Mouse (Mus musculus) c-Kit-positive CD71-positive TER-119-negative erythroid progenitor cells, embryonic 14.5 days (primary cell): Measurements from ENCODE around the gene Cxcl17.
"Not testable (repeated sequence)": the region's sequence is repeated elsewhere in the genome, so short reads cannot be mapped to it uniquely, and the experiment has no call there.

ENCODE experiments used
- DNase-seq: peaks from one replicate; pipeline ENCODE4 v3.0.0-alpha.2; 2013; ENCODE audit warnings: low read depth

Gene Cxcl17

GRCm38 (mm10) chr7:25412833-25413441 is at the start of gene Cxcl17:
Gene Cxcl17, minus strand, starts transcription at chr7:25412886.
- no peak for DNase-seq

DNA sequence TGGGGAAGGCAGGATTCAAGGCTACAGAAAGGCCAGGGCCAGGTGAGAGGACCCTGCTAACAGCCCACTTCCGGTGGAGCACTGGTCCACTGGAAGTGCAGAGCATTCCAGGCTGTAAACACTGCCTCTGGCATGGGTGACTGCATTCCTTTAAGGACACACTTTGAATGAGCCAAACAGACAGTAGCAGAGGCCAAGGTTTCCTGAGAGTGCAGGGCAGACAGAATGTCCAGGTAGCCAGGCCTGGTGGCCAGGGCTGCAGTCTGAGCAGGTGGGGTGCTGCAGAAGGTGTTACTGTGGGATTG is 49.3 kb upstream of the Cxcl17 start:
- DNase-seq, result not testable (repeated sequence)

DNA sequence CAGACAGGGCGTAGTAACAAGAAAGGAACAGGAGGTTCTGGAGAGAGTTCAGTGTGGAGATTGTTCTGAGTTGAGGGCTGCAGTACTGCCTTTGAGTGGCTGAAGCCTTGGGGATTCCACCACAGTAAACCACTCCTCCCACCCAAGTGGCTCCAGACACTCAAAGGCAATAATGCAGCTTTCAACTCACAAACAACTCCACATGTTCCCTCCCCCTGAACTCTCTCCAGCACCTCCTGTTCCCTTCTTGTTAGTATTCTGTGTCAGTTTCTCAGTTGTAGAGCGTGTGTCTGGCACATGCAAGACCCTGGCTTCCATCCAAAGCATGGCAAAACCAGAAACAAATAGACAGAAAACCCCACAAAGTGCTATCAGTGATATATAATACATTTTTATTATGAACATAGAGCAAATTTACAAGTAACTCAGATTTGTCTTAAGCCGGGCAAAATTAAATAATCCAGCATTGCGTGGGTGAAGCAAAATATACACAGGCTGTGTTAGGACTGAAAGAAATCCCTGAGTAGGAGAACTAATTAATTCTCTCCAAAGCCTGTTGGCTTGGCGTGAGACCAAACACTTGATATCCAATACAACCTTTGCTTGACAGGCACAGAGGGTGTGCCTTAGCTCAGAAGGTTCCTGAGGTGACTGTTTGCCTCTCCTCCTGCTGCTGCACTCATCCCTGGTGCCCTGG is 48.8 kb upstream of the Cxcl17 start:
- not testable (repeated sequence) for DNase-seq

DNA sequence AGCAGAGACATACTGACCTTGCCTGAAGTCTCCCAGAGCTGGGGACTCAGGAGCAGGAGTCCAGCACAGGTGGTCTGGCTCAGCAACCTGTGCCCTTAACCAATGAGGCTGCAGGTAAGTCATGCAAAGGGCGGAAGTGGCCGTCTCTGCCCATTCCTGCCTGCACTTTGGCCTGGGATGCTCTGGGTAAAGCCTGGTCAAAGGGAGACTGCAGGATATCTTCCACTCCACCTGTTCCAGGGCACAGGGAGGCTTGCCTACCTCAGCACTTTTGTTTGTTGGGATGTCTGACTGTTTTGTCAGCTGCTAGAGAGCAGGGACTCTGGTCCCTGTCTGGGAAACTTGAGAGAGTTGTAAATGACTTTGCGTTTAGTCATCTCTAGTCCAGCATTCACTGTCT is 39.4 kb upstream of the Cxcl17 start:
- DNase-seq, result no peak

GRCm38 (mm10) chr7:25449913-25450890 is 37.5 kb upstream of the Cxcl17 start:
- DNase-seq, result no peak

GRCm38 (mm10) chr7:25440816-25441153 is 28.1 kb upstream of the Cxcl17 start:
- DNase-seq, result no peak

- no peak for DNase-seq
Observed at GRCm38 (mm10) chr7:25439978-25440815, 27.5 kb upstream of the Cxcl17 start.

- no peak for DNase-seq
Observed at GRCm38 (mm10) chr7:25439124-25439822, 26.6 kb upstream of the Cxcl17 start.

DNA sequence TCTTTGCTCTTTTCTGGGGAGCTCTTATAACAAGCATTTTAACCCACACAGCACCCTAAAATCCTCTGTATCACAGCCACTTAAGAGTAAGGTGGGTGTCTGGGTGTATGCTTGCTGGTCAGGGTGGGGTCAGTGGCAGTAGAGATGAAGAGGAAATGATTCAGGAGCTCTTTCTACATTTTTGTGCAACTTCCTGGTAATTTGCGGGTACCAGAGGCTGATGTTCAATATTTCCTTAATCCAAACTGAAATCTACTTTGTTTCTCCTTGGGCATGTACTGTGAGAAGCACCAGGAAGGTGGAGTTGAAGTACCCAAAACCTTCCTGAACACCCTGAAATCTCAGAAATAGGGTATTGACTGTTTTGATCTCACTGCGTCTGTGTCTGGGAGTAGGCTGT is 24.0 kb upstream of the Cxcl17 start:
- DNase-seq, result no peak

GRCm38 (mm10) chr7:25436226-25436625 is 23.5 kb upstream of the Cxcl17 start:
- DNase-seq, result no peak

- DNase-seq, result no peak
Observed at GRCm38 (mm10) chr7:25435546-25435851, 22.8 kb upstream of the Cxcl17 start.

GRCm38 (mm10) chr7:25434654-25435545 is 22.2 kb upstream of the Cxcl17 start:
- DNase-seq, result no peak

GRCm38 (mm10) chr7:25433781-25434560 is 21.3 kb upstream of the Cxcl17 start:
- no peak for DNase-seq

GRCm38 (mm10) chr7:25433007-25433541 is 20.4 kb upstream of the Cxcl17 start:
- DNase-seq, result no peak

DNA sequence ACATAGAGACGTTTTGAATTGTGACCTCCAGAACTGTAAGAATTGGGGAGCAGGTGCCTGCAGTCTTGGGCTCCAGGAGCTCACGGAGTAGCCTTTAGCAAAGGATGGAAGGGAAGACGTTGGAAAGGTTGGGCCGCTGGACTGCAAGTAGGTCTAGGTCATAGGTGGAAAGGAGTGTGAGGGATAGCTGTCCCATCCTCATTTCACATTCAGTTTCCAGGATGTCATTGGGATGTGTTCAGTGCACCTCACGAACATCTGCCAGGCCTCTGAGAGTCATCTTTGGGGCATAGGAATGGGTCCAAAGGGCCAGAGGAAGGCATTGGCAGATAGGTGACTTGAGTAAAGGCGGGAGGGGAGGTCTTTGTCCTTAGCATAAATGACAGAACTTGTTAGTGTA is 19.7 kb upstream of the Cxcl17 start:
- DNase-seq, result no peak

GRCm38 (mm10) chr7:25429886-25430784 is 17.4 kb upstream of the Cxcl17 start:
- no peak for DNase-seq

GRCm38 (mm10) chr7:25428321-25428720 is 15.6 kb upstream of the Cxcl17 start:
- DNase-seq, result no peak

- DNase-seq, result no peak
Observed at GRCm38 (mm10) chr7:25427144-25427543, 14.5 kb upstream of the Cxcl17 start.
